Mouse (Mus musculus): ENCODE measurements around the gene Slc36a2. TPM values are rescaled to one million over a fixed set of nuclear protein-coding genes. Genes with fewer than 3 reads are reported as not detected.

Gene Slc36a2
- polyA plus RNA-seq, 1 experiment from 2014 or later = 25.4 TPM

- TF ChIP-seq CTCF (IDR thresholded peaks at IDR 0.05) (no peak), EP300 (IDR thresholded peaks at IDR 0.05) (no peak)
- ATAC-seq (no peak), DNase-seq (ENCODE audit: low spot score) (no peak)
- Histone ChIP-seq H3K9ac (replicated peaks; ENCODE audit: low read depth) (no peak overlapping the region), H3K9me3 (ENCODE audit: low read length) (no peaks in the 10 kb centered on the region), H3K27me3 (replicated peaks; ENCODE audit: insufficient read depth, low read length) (no peaks in the 10 kb centered on the region), H3K27ac (ENCODE audit: low read length) (no peak overlapping the region), H3K36me3 (ENCODE audit: insufficient read depth, low read length) (no peaks in the 10 kb centered on the region), H3K4me1 (ENCODE audit: insufficient read depth, low read depth, low read length) (no peaks in the 10 kb centered on the region), H3K4me2 (replicated peaks; ENCODE audit: low read depth, low read length) (no peak overlapping the region), H3K4me3 (ENCODE audit: low read depth, low read length) (no peak overlapping the region)
- 66% methylated on average over 4 of the region's 4 CpGs for WGBS
Observed at GRCm38 (mm10) chr11:55178830-55179229, 6.0 kb downstream of the Slc36a2 start.

- WGBS = 68% methylated on average over 4 of the region's 4 CpGs
- DNase-seq (ENCODE audit: low spot score) (no peak), ATAC-seq (no peak)
- no peaks in the 10 kb centered on the region for H3K4me1 ChIP-seq (ENCODE audit: insufficient read depth, low read depth, low read length)
- no peaks in the 10 kb centered on the region for H3K9me3 ChIP-seq (ENCODE audit: low read length)
- TF ChIP-seq CTCF (IDR thresholded peaks at IDR 0.05) = no peak
- no peak for TF ChIP-seq EP300 (IDR thresholded peaks at IDR 0.05)
- no peaks in the 10 kb centered on the region for H3K36me3 ChIP-seq (ENCODE audit: insufficient read depth, low read length)
- no peaks in the 10 kb centered on the region for H3K27me3 ChIP-seq (replicated peaks; ENCODE audit: insufficient read depth, low read length)
- H3K4me2 ChIP-seq (replicated peaks; ENCODE audit: low read depth, low read length) = no peak overlapping the region
- no peak overlapping the region for H3K4me3 ChIP-seq (ENCODE audit: low read depth, low read length)
- H3K27ac ChIP-seq (ENCODE audit: low read length) = no peak overlapping the region
- no peak overlapping the region for H3K9ac ChIP-seq (replicated peaks; ENCODE audit: low read depth)
Observed at GRCm38 (mm10) chr11:55170501-55170900, 14.4 kb downstream of the Slc36a2 start.

DNA sequence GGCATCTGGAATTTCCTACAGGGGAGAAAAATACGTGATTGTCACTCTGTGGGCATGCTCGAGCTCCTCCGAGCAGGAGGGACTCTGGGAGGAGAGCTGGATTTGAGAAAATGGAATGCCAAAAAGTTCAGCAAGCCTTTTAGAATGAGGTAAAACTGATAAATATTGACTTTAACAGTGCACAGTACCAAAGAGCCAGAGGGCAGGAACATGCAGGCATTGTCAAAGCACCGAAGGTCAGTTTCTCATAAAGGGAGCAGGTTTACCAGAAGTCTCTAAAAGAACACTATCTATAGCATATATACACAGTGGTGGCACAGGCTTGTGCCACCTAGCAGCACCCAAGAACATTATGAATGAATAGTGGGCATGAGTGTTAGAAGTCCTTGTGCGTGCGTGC is 16.0 kb downstream of the Slc36a2 start:
- WGBS = 87% methylated on average over 6 of the region's 6 CpGs
- TF ChIP-seq CTCF (IDR thresholded peaks at IDR 0.05) (no peak), EP300 (IDR thresholded peaks at IDR 0.05) (no peak)
- DNase-seq (ENCODE audit: low spot score) = no peak
- H3K9me3 ChIP-seq (ENCODE audit: low read length) = no peaks in the 10 kb centered on the region
- H3K4me1 ChIP-seq (ENCODE audit: insufficient read depth, low read depth, low read length) = no peaks in the 10 kb centered on the region
- no peak overlapping the region for H3K4me2 ChIP-seq (replicated peaks; ENCODE audit: low read depth, low read length)
- H3K27ac ChIP-seq (ENCODE audit: low read length) = no peak overlapping the region
- H3K4me3 ChIP-seq (ENCODE audit: low read depth, low read length) = no peak overlapping the region
- ATAC-seq = no peak
- no peaks in the 10 kb centered on the region for H3K27me3 ChIP-seq (replicated peaks; ENCODE audit: insufficient read depth, low read length)
- no peaks in the 10 kb centered on the region for H3K36me3 ChIP-seq (ENCODE audit: insufficient read depth, low read length)
- H3K9ac ChIP-seq (replicated peaks; ENCODE audit: low read depth) = no peak overlapping the region

GRCm38 (mm10) chr11:55168504-55168903 is 16.4 kb downstream of the Slc36a2 start:
- H3K9me3 ChIP-seq (ENCODE audit: low read length) = no peaks in the 10 kb centered on the region
- TF ChIP-seq CTCF (IDR thresholded peaks at IDR 0.05) (no peak), EP300 (IDR thresholded peaks at IDR 0.05) (no peak)
- no peak overlapping the region for H3K4me3 ChIP-seq (ENCODE audit: low read depth, low read length)
- WGBS = 83% methylated on average over 4 of the region's 4 CpGs
- H3K27ac ChIP-seq (ENCODE audit: low read length) = no peak overlapping the region
- ATAC-seq (no peak), DNase-seq (ENCODE audit: low spot score) (no peak)
- no peak overlapping the region for H3K9ac ChIP-seq (replicated peaks; ENCODE audit: low read depth)
- H3K27me3 ChIP-seq (replicated peaks; ENCODE audit: insufficient read depth, low read length) = no peaks in the 10 kb centered on the region
- H3K4me1 ChIP-seq (ENCODE audit: insufficient read depth, low read depth, low read length) = no peaks in the 10 kb centered on the region
- H3K4me2 ChIP-seq (replicated peaks; ENCODE audit: low read depth, low read length) = no peak overlapping the region
- no peaks in the 10 kb centered on the region for H3K36me3 ChIP-seq (ENCODE audit: insufficient read depth, low read length)

DNA sequence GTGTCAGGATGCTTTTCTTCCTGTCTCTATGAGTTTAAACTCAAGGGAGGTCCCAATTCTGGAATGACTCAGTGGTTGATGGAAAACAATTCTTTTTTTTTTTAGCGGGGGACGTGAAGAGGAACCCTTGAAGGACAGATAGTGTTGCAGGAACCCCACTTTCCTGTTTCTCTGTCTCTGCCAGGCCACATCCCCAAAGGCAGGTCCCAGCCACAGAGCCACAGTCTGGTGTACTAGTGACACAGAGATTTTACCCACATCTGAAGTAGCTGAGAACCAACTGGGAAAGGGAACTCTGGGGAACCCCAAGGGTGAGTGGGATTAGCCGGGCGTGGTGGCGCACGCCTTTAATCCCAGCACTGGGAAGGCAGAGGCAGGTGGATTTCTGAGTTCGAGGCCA is 19.1 kb downstream of the Slc36a2 start:
- Histone ChIP-seq H3K27me3 (replicated peaks; ENCODE audit: insufficient read depth, low read length) (no peaks in the 10 kb centered on the region), H3K4me2 (replicated peaks; ENCODE audit: low read depth, low read length) (no peak overlapping the region), H3K9ac (replicated peaks; ENCODE audit: low read depth) (no peak overlapping the region), H3K27ac (ENCODE audit: low read length) (no peak overlapping the region), H3K9me3 (ENCODE audit: low read length) (no peaks in the 10 kb centered on the region), H3K4me1 (ENCODE audit: insufficient read depth, low read depth, low read length) (no peaks in the 10 kb centered on the region), H3K4me3 (ENCODE audit: low read depth, low read length) (no peak overlapping the region), H3K36me3 (ENCODE audit: insufficient read depth, low read length) (no peaks in the 10 kb centered on the region)
- no peak for DNase-seq (ENCODE audit: low spot score)
- 80% methylated on average over 6 of the region's 7 CpGs for WGBS
- ATAC-seq = no peak
- TF ChIP-seq CTCF (IDR thresholded peaks at IDR 0.05) (no peak), EP300 (IDR thresholded peaks at IDR 0.05) (no peak)

GRCm38 (mm10) chr11:55164723-55165122 is 20.2 kb downstream of the Slc36a2 start:
- Histone ChIP-seq H3K36me3 (ENCODE audit: insufficient read depth, low read length) (no peaks in the 10 kb centered on the region), H3K27me3 (replicated peaks; ENCODE audit: insufficient read depth, low read length) (no peaks in the 10 kb centered on the region), H3K4me2 (replicated peaks; ENCODE audit: low read depth, low read length) (no peak overlapping the region), H3K9me3 (ENCODE audit: low read length) (no peaks in the 10 kb centered on the region), H3K4me3 (ENCODE audit: low read depth, low read length) (no peak overlapping the region), H3K4me1 (ENCODE audit: insufficient read depth, low read depth, low read length) (no peaks in the 10 kb centered on the region), H3K9ac (replicated peaks; ENCODE audit: low read depth) (no peak overlapping the region), H3K27ac (ENCODE audit: low read length) (no peak overlapping the region)
- WGBS = 32% methylated on average over 3 of the region's 3 CpGs
- DNase-seq (ENCODE audit: low spot score) (peak; percentile 64), ATAC-seq (no peak)
- peak; percentile 80 for TF ChIP-seq CTCF (IDR thresholded peaks at IDR 0.05)
- TF ChIP-seq EP300 (IDR thresholded peaks at IDR 0.05) = no peak

- WGBS = 44% methylated on average over 9 of the region's 9 CpGs
- Histone ChIP-seq H3K9me3 (ENCODE audit: low read length) (no peaks in the 10 kb centered on the region), H3K4me2 (replicated peaks; ENCODE audit: low read depth, low read length) (no peak overlapping the region), H3K27me3 (replicated peaks; ENCODE audit: insufficient read depth, low read length) (no peaks in the 10 kb centered on the region), H3K4me1 (ENCODE audit: insufficient read depth, low read depth, low read length) (no peaks in the 10 kb centered on the region), H3K9ac (replicated peaks; ENCODE audit: low read depth) (no peak overlapping the region), H3K36me3 (ENCODE audit: insufficient read depth, low read length) (no peaks in the 10 kb centered on the region), H3K4me3 (ENCODE audit: low read depth, low read length) (no peak overlapping the region), H3K27ac (ENCODE audit: low read length) (no peak overlapping the region)
- DNase-seq (ENCODE audit: low spot score) (peak; percentile 48), ATAC-seq (peak; percentile 16; the same call in 1 of the 2 replicates)
- TF ChIP-seq CTCF (IDR thresholded peaks at IDR 0.05) = peak; percentile 80
- no peak for TF ChIP-seq EP300 (IDR thresholded peaks at IDR 0.05)
Observed at GRCm38 (mm10) chr11:55162670-55163069, 22.2 kb downstream of the Slc36a2 start.

Data from lung, postnatal 0 days (tissue).